Mouse (Mus musculus) hindbrain, embryonic 16.5 days (tissue): Measurements from ENCODE around the gene Rasgrf1. TPM values are rescaled to one million over a fixed set of nuclear protein-coding genes. Genes with fewer than 3 reads are reported as not detected.
A peak's percentile ranks its signal among the peaks of the same experiment; 100 is the strongest.

Experiments
- ATAC-seq: fragments of 200-750 bp; cut with Nextera tagmentation; 2 replicates; pipeline ENCODE4 v1.8.0; 2017; ENCODE audit warnings: moderate TSS enrichment, moderate library complexity
- H3K27ac ChIP-seq: fragments of 300-500 bp; sonication (generic); 2 replicates; pipeline ENCODE4 v1.5.1; 2014; ENCODE audit warnings: low read depth, mild to moderate bottlenecking, control low read depth, low read length, moderate library complexity
- H3K27me3 ChIP-seq: fragments of 300-500 bp; sonication (generic); replicated peaks from 2 replicates; pipeline ENCODE4 v1.6.1; 2014; ENCODE audit warnings: low read length; ENCODE audit not compliant: control insufficient read depth, insufficient read depth
- H3K36me3 ChIP-seq: fragments of 300-500 bp; sonication (generic); 2 replicates; pipeline ENCODE4 v1.6.1; 2014; ENCODE audit warnings: mild to moderate bottlenecking, low read length, moderate library complexity, mixed read lengths; ENCODE audit not compliant: control insufficient read depth, insufficient read depth
- H3K4me1 ChIP-seq: fragments of 300-500 bp; sonication (generic); 2 replicates; pipeline ENCODE4 v1.6.1; 2014; ENCODE audit warnings: low read depth, low read length; ENCODE audit not compliant: control insufficient read depth, insufficient read depth
- H3K4me2 ChIP-seq: fragments of 300-500 bp; sonication (generic); 2 replicates; pipeline ENCODE4 v1.6.1; 2014; ENCODE audit warnings: mild to moderate bottlenecking, low read length, control low read depth, moderate library complexity
- H3K4me3 ChIP-seq: fragments of 300-500 bp; sonication (generic); 2 replicates; pipeline ENCODE4 v1.5.1; 2014; ENCODE audit warnings: mild to moderate bottlenecking, low read length, control low read depth, moderate library complexity
- H3K9ac ChIP-seq: fragments of 300-500 bp; sonication (generic); 2 replicates; pipeline ENCODE4 v1.6.1; 2014; ENCODE audit warnings: low read depth, mild to moderate bottlenecking, control low read depth, low read length, moderate library complexity
- H3K9me3 ChIP-seq: fragments of 300-500 bp; sonication (generic); 2 replicates; pipeline ENCODE4 v1.6.1; 2014; ENCODE audit warnings: mild to moderate bottlenecking, low read length, moderate library complexity; ENCODE audit not compliant: control insufficient read depth
- WGBS: fragments of 180-500 bp; shearing (Covaris S2); extraction: QIAGEN DNeasy Blood & Tissue Kit; methylation state at CpG from one replicate; pipeline ENCODE4 v1.1.7; 2014; 5-methylcytosine and 5-hydroxymethylcytosine counted together
- polyA plus RNA-seq: library from polyadenylated mRNA; unstranded; fragments of >200 nt; fragmentation: Nextera tagmentation; extraction: Ambion mirVana; gene quantifications from 2 replicates; pipeline ENCODE4 v1.2.1, GENCODE M21; 2015

Rasgrf1 gene
- polyA plus RNA-seq, 1 experiment from 2014 or later, result 19.1 TPM

GRCm38 (mm10) chr9:89900111-89900824 is 9.4 kb upstream of the Rasgrf1 start:
- Histone ChIP-seq H3K27ac (no peak overlapping the region), H3K9me3 (no peaks in the 10 kb centered on the region), H3K4me1 (no peaks in the 10 kb centered on the region), H3K27me3 (peaks cover 2% of the 10 kb centered on the region; the same call in 1 of the 2 replicates), H3K4me2 (no peak overlapping the region), H3K4me3 (no peak overlapping the region), H3K9ac (no peak overlapping the region), H3K36me3 (no peaks in the 10 kb centered on the region)
- WGBS, result 26% methylated on average over 14 of the region's 14 CpGs
- ATAC-seq, result no peak

GRCm38 (mm10) chr9:89901184-89901583 is 8.5 kb upstream of the Rasgrf1 start:
- no peaks in the 10 kb centered on the region for H3K9me3 ChIP-seq
- H3K4me1 ChIP-seq, result no peaks in the 10 kb centered on the region
- no peak overlapping the region for H3K9ac ChIP-seq
- peaks cover 2% of the 10 kb centered on the region; the same call in 1 of the 2 replicates for H3K27me3 ChIP-seq
- no peaks in the 10 kb centered on the region for H3K36me3 ChIP-seq
- H3K27ac ChIP-seq, result no peak overlapping the region
- no peak for ATAC-seq
- H3K4me2 ChIP-seq, result no peak overlapping the region
- 71% methylated on average over 4 of the region's 4 CpGs for WGBS
- H3K4me3 ChIP-seq, result no peak overlapping the region

- Histone ChIP-seq H3K9me3 (no peaks in the 10 kb centered on the region), H3K4me1 (no peaks in the 10 kb centered on the region), H3K27me3 (peaks cover 19% of the 10 kb centered on the region), H3K9ac (no peak overlapping the region), H3K27ac (no peak overlapping the region), H3K4me3 (no peak overlapping the region), H3K36me3 (no peaks in the 10 kb centered on the region), H3K4me2 (no peak overlapping the region)
- 83% methylated on average over 2 of the region's 2 CpGs for WGBS
- no peak for ATAC-seq
These were observed 6.9 kb upstream of the Rasgrf1 start for GRCm38 (mm10) chr9:89902813-89903212.

- Histone ChIP-seq H3K27ac (no peak overlapping the region), H3K9ac (no peak overlapping the region), H3K9me3 (no peaks in the 10 kb centered on the region), H3K27me3 (peaks cover 35% of the 10 kb centered on the region), H3K4me2 (no peak overlapping the region), H3K36me3 (no peaks in the 10 kb centered on the region), H3K4me3 (no peak overlapping the region), H3K4me1 (peaks cover 19% of the 10 kb centered on the region; the same call in 1 of the 2 replicates)
- no peak for ATAC-seq
These were observed 3.1 kb upstream of the Rasgrf1 start for GRCm38 (mm10) chr9:89906645-89907044.

- Histone ChIP-seq H3K36me3 (no peaks in the 10 kb centered on the region), H3K27ac (no peak overlapping the region), H3K4me1 (peaks cover 19% of the 10 kb centered on the region; the same call in 1 of the 2 replicates), H3K4me2 (peak overlapping the region; percentile 90), H3K4me3 (no peak overlapping the region), H3K9me3 (no peaks in the 10 kb centered on the region), H3K9ac (no peak overlapping the region), H3K27me3 (peaks cover 46% of the 10 kb centered on the region)
- ATAC-seq, result no peak
These were observed 1.8 kb upstream of the Rasgrf1 start for GRCm38 (mm10) chr9:89907941-89908340.

- 0% methylated on average over 32 of the region's 33 CpGs for WGBS
- H3K27ac ChIP-seq, result no peak overlapping the region
- peak overlapping the region; percentile 57 for H3K4me3 ChIP-seq
- H3K4me2 ChIP-seq, result peak overlapping the region; percentile 90
- H3K4me1 ChIP-seq, result peaks cover 19% of the 10 kb centered on the region; the same call in 1 of the 2 replicates
- H3K36me3 ChIP-seq, result no peaks in the 10 kb centered on the region
- peak; percentile 22; the same call in 1 of the 2 replicates for ATAC-seq
- H3K9ac ChIP-seq, result peak overlapping the region; percentile 52
- peaks cover 47% of the 10 kb centered on the region for H3K27me3 ChIP-seq
- H3K9me3 ChIP-seq, result no peaks in the 10 kb centered on the region
These were observed 1.1 kb upstream of the Rasgrf1 start for GRCm38 (mm10) chr9:89908601-89909000.

- peaks cover 19% of the 10 kb centered on the region; the same call in 1 of the 2 replicates for H3K4me1 ChIP-seq
- H3K36me3 ChIP-seq, result no peaks in the 10 kb centered on the region
- H3K9ac ChIP-seq, result peak overlapping the region; percentile 52; the same call in 1 of the 2 replicates
- H3K9me3 ChIP-seq, result no peaks in the 10 kb centered on the region
- H3K4me3 ChIP-seq, result peak overlapping the region; percentile 57
- H3K27me3 ChIP-seq, result peaks cover 46% of the 10 kb centered on the region
- WGBS, result under 1% methylated on average over 26 of the region's 26 CpGs
- peak overlapping the region; percentile 90 for H3K4me2 ChIP-seq
- no peak; the same call in 1 of the 2 replicates for ATAC-seq
- no peak overlapping the region for H3K27ac ChIP-seq
These were observed 298 bp downstream of the Rasgrf1 start for GRCm38 (mm10) chr9:89910011-89910400.

- no peak; the same call in 1 of the 2 replicates for ATAC-seq
- H3K9ac ChIP-seq, result peak overlapping the region; percentile 52
- no peaks in the 10 kb centered on the region for H3K9me3 ChIP-seq
These were observed 1.2 kb downstream of the Rasgrf1 start for GRCm38 (mm10) chr9:89910741-89911444.

GRCm38 (mm10) chr9:89911891-89912549 is 2.3 kb downstream of the Rasgrf1 start:
- Histone ChIP-seq H3K27ac (no peak overlapping the region), H3K4me2 (no peak overlapping the region; the same call in 1 of the 2 replicates), H3K36me3 (no peaks in the 10 kb centered on the region), H3K9me3 (no peaks in the 10 kb centered on the region), H3K27me3 (peaks cover 37% of the 10 kb centered on the region), H3K9ac (no peak overlapping the region), H3K4me1 (peaks cover 19% of the 10 kb centered on the region; the same call in 1 of the 2 replicates), H3K4me3 (no peak overlapping the region)
- WGBS, result 66% methylated on average over 5 of the region's 5 CpGs
- no peak for ATAC-seq

More at GRCm38 (mm10) chr9:89910741-89911444, 1.2 kb downstream of the Rasgrf1 start:
- WGBS, result under 1% methylated on average over 34 of the region's 34 CpGs
- Histone ChIP-seq H3K4me1 (peaks cover 19% of the 10 kb centered on the region; the same call in 1 of the 2 replicates), H3K4me2 (peak overlapping the region; percentile 90), H3K36me3 (no peaks in the 10 kb centered on the region), H3K4me3 (peak overlapping the region; percentile 57), H3K27me3 (peaks cover 45% of the 10 kb centered on the region), H3K27ac (no peak overlapping the region)
